Mouse (Mus musculus) cerebellum, adult 2 months (tissue): Measurements from ENCODE around the gene Hist2h2ab. TPM values are rescaled to one million over a fixed set of nuclear protein-coding genes. Genes with fewer than 3 reads are reported as not detected.
A peak's percentile ranks its signal among the peaks of the same experiment; 100 is the strongest.
"Not testable (repeated sequence)": the region's sequence is repeated elsewhere in the genome, so short reads cannot be mapped to it uniquely, and the experiment has no call there.

ENCODE experiments used
- DNase-seq, 2 experiments: peaks; one replicate each; pipeline ENCODE4 v3.0.0; 2021
- H3K27ac ChIP-seq: fragments of 200-500 bp; 2 replicates; pipeline ENCODE4 v1.5.1; 2012; ENCODE audit warnings: low read length, control low read depth, inconsistent platforms; ENCODE audit not compliant: insufficient read depth
- H3K27me3 ChIP-seq: fragments of 200-500 bp; 2 replicates; pipeline ENCODE4 v1.6.1; 2012; ENCODE audit warnings: inconsistent platforms, mild to moderate bottlenecking, low read length, moderate library complexity; ENCODE audit not compliant: control insufficient read depth, insufficient read depth
- H3K4me1 ChIP-seq: fragments of 200-500 bp; 2 replicates; pipeline ENCODE4 v1.6.1; 2011; ENCODE audit warnings: low read length; ENCODE audit not compliant: control insufficient read depth, insufficient read depth
- H3K4me3 ChIP-seq: fragments of 200-500 bp; replicated peaks from 2 replicates; pipeline ENCODE3; 2011; ENCODE audit warnings: mild to moderate bottlenecking, low read depth, low read length, control low read depth; ENCODE audit not compliant: insufficient read depth
- CTCF ChIP-seq: fragments of 200-500 bp; IDR thresholded peaks from 2 replicates; pipeline ENCODE4 v1.5.1; 2011; ENCODE audit warnings: low read depth, mild to moderate bottlenecking, control low read depth, low read length, moderate library complexity, borderline replicate concordance; ENCODE audit not compliant: insufficient read depth
- POLR2A ChIP-seq: fragments of 200-500 bp; IDR thresholded peaks from 2 replicates; pipeline ENCODE4 v1.6.1; 2011; ENCODE audit warnings: low read length, control low read depth, borderline replicate concordance; ENCODE audit not compliant: insufficient read depth
- WGBS: fragments of 180-500 bp; shearing (Covaris S2); methylation state at CpG from one replicate; pipeline ENCODE4 v1.1.7; 2018; 5-methylcytosine and 5-hydroxymethylcytosine counted together
- polyA plus RNA-seq: library from polyadenylated mRNA; depleted of rRNA; stranded (reverse); fragments of >200 nt; gene quantifications from 2 replicates; pipeline ENCODE4 v1.2.3, GENCODE M21; 2012; rRNA removed

Hist2h2ab gene
- 2.0 and 3.5 TPM in 2 replicates for polyA plus RNA-seq

- H3K4me1 ChIP-seq: peaks cover 4% of the 10 kb centered on the region; the same call in 1 of the 2 replicates
- H3K4me3 ChIP-seq: peak within 1 kb of the TSS; percentile 91
- no peaks in the 10 kb centered on the region for H3K27me3 ChIP-seq
- WGBS: under 1% methylated on average over 37 of the region's 37 CpGs
- TF ChIP-seq POLR2A (peak; percentile 79; the same call in 1 of the 2 replicates), CTCF (no peak)
- DNase-seq: peak; percentile 87 to 91
- peak within 1 kb of the TSS; percentile 99 for H3K27ac ChIP-seq
Measured at GRCm38 (mm10) chr3:96219661-96220130, at the start of gene Hist2h2ab, which contains the start of gene Bola1. TSS of gene Hist2h2ab (plus strand) at chr3:96219865. TSS of gene Bola1 (minus strand) at chr3:96219709.

- WGBS: 72% methylated on average over 4 of the region's 4 CpGs
Measured at GRCm38 (mm10) chr3:96170276-96170675, 49.4 kb upstream of the Hist2h2ab start.

DNA sequence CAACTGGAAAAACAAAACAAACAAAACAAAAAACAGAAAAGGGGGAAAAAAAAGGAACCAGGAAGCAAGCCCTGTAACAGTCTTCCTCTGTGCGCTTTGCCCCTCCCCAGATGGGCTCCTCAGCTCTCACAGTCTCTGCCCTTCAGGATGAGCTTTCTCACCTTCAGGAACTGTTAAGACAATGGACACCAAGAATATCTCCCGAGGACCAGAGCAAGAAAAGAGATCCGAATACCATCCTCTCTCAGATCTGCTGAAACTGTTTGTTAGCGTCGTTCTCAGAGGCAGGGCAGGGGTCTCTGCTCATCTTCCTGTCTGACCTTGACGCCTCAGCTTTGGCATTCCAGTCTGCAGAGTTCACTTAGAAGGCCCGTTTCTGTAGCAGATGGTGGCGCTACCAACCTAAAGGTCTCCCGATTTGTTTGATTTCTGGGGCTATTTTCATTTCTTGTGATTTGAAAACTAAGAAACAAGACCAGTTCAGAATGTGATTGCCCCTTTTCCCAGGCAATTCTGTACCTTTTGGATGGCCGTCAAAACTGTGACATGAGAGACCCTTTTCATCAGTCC, 48.6 kb upstream of the Hist2h2ab start:
- H3K4me1 ChIP-seq: peaks cover 10% of the 10 kb centered on the region
- TF ChIP-seq CTCF (no peak), POLR2A (no peak)
- peak in 1 of 2 experiments; percentile 22 for DNase-seq
- H3K27me3 ChIP-seq: no peaks in the 10 kb centered on the region
- peak overlapping the region; percentile 95 for H3K27ac ChIP-seq
- 68% methylated on average over 10 of the region's 10 CpGs for WGBS
- no peak overlapping the region for H3K4me3 ChIP-seq

More at GRCm38 (mm10) chr3:96170276-96170675, 49.4 kb upstream of the Hist2h2ab start:
- peak in 1 of 2 experiments; percentile 15 for DNase-seq
- TF ChIP-seq CTCF (no peak), POLR2A (no peak)
- H3K4me3 ChIP-seq: no peak overlapping the region
- H3K27me3 ChIP-seq: no peaks in the 10 kb centered on the region
- peaks cover 10% of the 10 kb centered on the region for H3K4me1 ChIP-seq
- H3K27ac ChIP-seq: peak overlapping the region; percentile 44; the same call in 1 of the 2 replicates

DNA sequence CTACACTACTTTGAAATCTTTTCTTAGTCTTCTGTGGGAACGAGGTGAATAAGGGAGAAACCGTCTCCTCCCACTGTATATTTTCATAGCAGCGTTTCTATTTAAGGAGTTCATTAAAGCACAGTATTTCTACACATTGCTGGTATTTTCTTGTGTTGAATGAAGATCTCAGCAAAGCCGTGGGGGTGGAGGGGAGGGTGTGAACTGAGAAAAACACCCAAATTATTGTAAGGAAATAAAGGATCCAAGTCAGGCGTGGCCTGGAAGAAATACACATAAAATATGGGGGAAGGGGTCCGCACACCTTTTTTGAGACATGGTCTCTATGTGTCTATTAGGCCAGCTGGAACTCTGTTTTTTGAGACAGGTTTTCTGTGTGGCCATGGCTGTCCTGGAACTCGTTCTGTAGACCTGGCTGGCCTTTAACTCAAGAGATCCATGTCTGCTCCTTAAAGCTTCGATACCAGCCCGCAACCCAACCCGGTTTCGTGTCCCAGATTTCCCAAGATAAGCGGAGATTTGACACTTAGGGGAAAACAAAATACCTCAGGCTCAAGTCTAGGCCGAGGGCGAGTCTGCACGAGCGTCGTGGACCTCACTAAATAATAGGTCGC, 48.0 kb upstream of the Hist2h2ab start:
- Histone ChIP-seq H3K4me3 (peak overlapping the region; percentile 99), H3K4me1 (peaks cover 10% of the 10 kb centered on the region), H3K27ac (peak overlapping the region; percentile 95), H3K27me3 (no peaks in the 10 kb centered on the region)
- no peak for DNase-seq
- WGBS: 16% methylated on average over 18 of the region's 18 CpGs
- no peak for TF ChIP-seq CTCF
- TF ChIP-seq POLR2A: no peak

- DNase-seq: peak; percentile 84 to 87
- Histone ChIP-seq H3K27me3 (no peaks in the 10 kb centered on the region), H3K4me3 (peak within 1 kb of the TSS; percentile 99), H3K27ac (peak within 1 kb of the TSS; percentile 95), H3K4me1 (peaks cover 10% of the 10 kb centered on the region)
- TF ChIP-seq CTCF (no peak), POLR2A (peak; percentile 93)
- under 1% methylated on average over 58 of the region's 58 CpGs for WGBS
Measured at GRCm38 (mm10) chr3:96172197-96173178, 47.2 kb upstream of the Hist2h2ab start, which contains the start of gene Sf3b4. TSS of gene Sf3b4 (plus strand) at chr3:96172332.

- 36% methylated on average over 7 of the region's 7 CpGs for WGBS
- peak overlapping the region; percentile 99 for H3K4me3 ChIP-seq
- no peak for DNase-seq
- no peak for TF ChIP-seq POLR2A
- no peak for TF ChIP-seq CTCF
- H3K27ac ChIP-seq: no peak overlapping the region
- no peaks in the 10 kb centered on the region for H3K27me3 ChIP-seq
- H3K4me1 ChIP-seq: peaks cover 10% of the 10 kb centered on the region
Measured at GRCm38 (mm10) chr3:96173185-96173584, 46.5 kb upstream of the Hist2h2ab start.

DNA sequence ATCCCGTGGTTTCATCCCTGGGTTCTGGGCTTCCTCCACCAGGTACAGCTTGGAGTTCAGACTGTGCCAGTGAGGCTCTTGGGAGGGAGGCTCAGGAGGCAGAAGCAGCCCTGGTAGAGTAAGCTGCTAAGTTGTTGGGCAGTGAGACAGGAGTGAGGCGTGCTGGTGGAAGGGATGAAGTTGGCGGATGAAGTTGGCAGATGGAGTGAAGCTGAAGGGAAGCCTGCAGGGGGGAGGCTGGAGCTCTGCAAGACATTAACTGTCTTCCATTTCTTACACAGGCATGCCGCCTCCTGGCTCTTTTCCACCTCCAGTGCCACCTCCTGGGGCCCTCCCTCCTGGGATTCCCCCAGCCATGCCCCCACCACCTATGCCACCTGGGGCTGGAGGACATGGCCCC, 45.6 kb upstream of the Hist2h2ab start:
- WGBS: 19% methylated on average over 4 of the region's 4 CpGs
- H3K27me3 ChIP-seq, H3K27ac ChIP-seq, H3K4me1 ChIP-seq: not testable (repeated sequence)
- DNase-seq: peak in 1 of 2 experiments; percentile 22
- peak overlapping the region; percentile 29 for H3K4me3 ChIP-seq
